Mouse (Mus musculus) CH12.LX (cell line): Measurements from ENCODE around the gene Lypd4. TPM values are rescaled to one million over a fixed set of nuclear protein-coding genes. Genes with fewer than 3 reads are reported as not detected.

Experiments
- DNase-seq: peaks from one replicate; pipeline ENCODE4 v3.0.0-alpha.2; 2013; ENCODE audit errors: extremely low read depth
- H3K27ac ChIP-seq: 2 replicates; pipeline ENCODE4 v1.5.1; 2012; ENCODE audit warnings: low read depth, mild to moderate bottlenecking, control low read depth, moderate library complexity; ENCODE audit not compliant: insufficient read depth
- H3K27me3 ChIP-seq: replicated peaks from 2 replicates; pipeline ENCODE3; 2012; ENCODE audit warnings: inconsistent platforms
- H3K36me3 ChIP-seq, 2 experiments: replicated peaks in 1 of 2; 2 replicates each; pipeline versions ENCODE3 to v1.6.1; 2012; ENCODE audit warnings: inconsistent platforms in 1 of 2, low read length in 1 of 2, mild to moderate bottlenecking in 1 of 2, mixed read lengths in 1 of 2, moderate library complexity in 1 of 2; ENCODE audit not compliant: control insufficient read depth in 1 of 2, insufficient read depth in 1 of 2
- H3K4me1 ChIP-seq, 2 experiments: 2 replicates each; pipeline ENCODE4 v1.6.1; 2012; ENCODE audit warnings: inconsistent platforms in 1 of 2, moderate library complexity in 1 of 2; ENCODE audit not compliant: insufficient read depth in 2 of 2, control insufficient read depth in 1 of 2
- H3K4me2 ChIP-seq: 2 replicates; pipeline ENCODE4 v1.6.1; 2012; ENCODE audit warnings: low read depth, mild to moderate bottlenecking, control low read depth; ENCODE audit not compliant: poor library complexity, insufficient read depth, severe bottlenecking
- H3K4me3 ChIP-seq, 3 experiments: fragments of 150-350 bp in 1 of 3; sonication (generic) in 1 of 3; replicated peaks in 1 of 3; 2 replicates each; pipeline versions ENCODE3 to v1.5.1; 2011 to 2012; ENCODE audit warnings: low read depth in 2 of 3, low read length in 2 of 3, mild to moderate bottlenecking in 2 of 3, moderate library complexity in 2 of 3, control low read depth in 1 of 3, improper control_type of control experiment in 1 of 3, inconsistent platforms in 1 of 3, mixed read lengths in 1 of 3; ENCODE audit not compliant: poor library complexity in 1 of 3
- H3K79me2 ChIP-seq: replicated peaks from 2 replicates; pipeline ENCODE4 v1.6.1; 2012; ENCODE audit warnings: mild to moderate bottlenecking, moderate library complexity; ENCODE audit not compliant: control insufficient read depth, poor library complexity, insufficient read depth, severe bottlenecking; ENCODE audit errors: extremely low read depth
- H3K9ac ChIP-seq: 2 replicates; pipeline ENCODE4 v1.6.1; 2012; ENCODE audit warnings: low read depth, mild to moderate bottlenecking, control low read depth, moderate library complexity; ENCODE audit not compliant: insufficient read depth
- H3K9me3 ChIP-seq: replicated peaks from 2 replicates; pipeline ENCODE3; 2012; ENCODE audit warnings: low read length, inconsistent platforms, mixed read lengths
- BHLHE40 ChIP-seq: IDR thresholded peaks from 2 replicates; pipeline ENCODE4 v1.6.1; 2011; ENCODE audit warnings: mild to moderate bottlenecking, low read depth, low read length, improper control_type of control experiment
- CHD1 ChIP-seq: IDR thresholded peaks from 2 replicates; pipeline ENCODE4 v1.6.1; 2012; ENCODE audit warnings: low read depth, low read length, improper control_type of control experiment, inconsistent platforms
- CHD2 ChIP-seq: IDR thresholded peaks from 2 replicates; pipeline ENCODE4 v1.6.1; 2011; ENCODE audit warnings: low read length, improper control_type of control experiment
- CTCF ChIP-seq, 2 experiments: IDR thresholded peaks in 1 of 2; conservative IDR thresholded peaks in 1 of 2; 2 replicates each; pipeline ENCODE4 v1.5.1; 2011 to 2012; ENCODE audit warnings: low read depth in 2 of 2, low read length in 2 of 2, improper control_type of control experiment in 1 of 2, inconsistent platforms in 1 of 2, mild to moderate bottlenecking in 1 of 2, moderate library complexity in 1 of 2
- E2F4 ChIP-seq: IDR thresholded peaks from 2 replicates; pipeline ENCODE4 v1.6.1; 2011; ENCODE audit warnings: low read depth, low read length, improper control_type of control experiment; ENCODE audit not compliant: insufficient replicate concordance
- ELF1 ChIP-seq: IDR thresholded peaks from 2 replicates; pipeline ENCODE4 v1.6.1; 2014; ENCODE audit warnings: low read depth, mild to moderate bottlenecking, inconsistent platforms, low read length, improper control_type of control experiment
- EP300 ChIP-seq: IDR thresholded peaks from 2 replicates; pipeline ENCODE4 v1.6.1; 2011; ENCODE audit warnings: low read length, improper control_type of control experiment
- ETS1 ChIP-seq: conservative IDR thresholded peaks from 2 replicates; pipeline ENCODE4 v1.6.1; 2012; ENCODE audit warnings: low read depth, mild to moderate bottlenecking, inconsistent platforms, low read length, improper control_type of control experiment, moderate library complexity
- GABPA ChIP-seq: IDR thresholded peaks from 2 replicates; pipeline ENCODE4 v1.6.1; 2012; ENCODE audit warnings: low read depth, low read length, improper control_type of control experiment, inconsistent platforms; ENCODE audit not compliant: insufficient replicate concordance
- HCFC1 ChIP-seq: IDR thresholded peaks from 2 replicates; pipeline ENCODE4 v1.6.1; 2012; ENCODE audit warnings: low read depth, mild to moderate bottlenecking, inconsistent platforms, low read length, improper control_type of control experiment
- IRF4 ChIP-seq: IDR thresholded peaks from 2 replicates; pipeline ENCODE4 v1.6.1; 2014; ENCODE audit warnings: low read depth, mild to moderate bottlenecking, inconsistent platforms, low read length, improper control_type of control experiment
- JUN ChIP-seq: IDR thresholded peaks from 2 replicates; pipeline ENCODE4 v1.6.1; 2011; ENCODE audit warnings: low read depth, mild to moderate bottlenecking, low read length, improper control_type of control experiment, moderate library complexity; ENCODE audit not compliant: insufficient read depth
- JUND ChIP-seq: conservative IDR thresholded peaks from 2 replicates; pipeline ENCODE4 v1.6.1; 2011; ENCODE audit warnings: low read depth, low read length, improper control_type of control experiment
- KAT2A ChIP-seq: IDR thresholded peaks from 2 replicates; pipeline ENCODE4 v1.6.1; 2012; ENCODE audit warnings: low read length, improper control_type of control experiment, inconsistent platforms; ENCODE audit not compliant: insufficient replicate concordance
- MAFK ChIP-seq: IDR thresholded peaks from 2 replicates; pipeline ENCODE4 v1.6.1; 2011; ENCODE audit warnings: low read length, improper control_type of control experiment; ENCODE audit not compliant: insufficient replicate concordance
- MAX ChIP-seq: IDR thresholded peaks from 2 replicates; pipeline ENCODE4 v1.6.1; 2011; ENCODE audit warnings: low read length, improper control_type of control experiment
- MAZ ChIP-seq: IDR thresholded peaks from 2 replicates; pipeline ENCODE4 v1.6.1; 2012; ENCODE audit warnings: low read depth, mild to moderate bottlenecking, inconsistent platforms, low read length, improper control_type of control experiment, moderate library complexity
- MEF2A ChIP-seq: IDR thresholded peaks from 2 replicates; pipeline ENCODE4 v1.6.1; 2014; ENCODE audit warnings: low read depth, mild to moderate bottlenecking, inconsistent platforms, low read length, improper control_type of control experiment, borderline replicate concordance
- MXI1 ChIP-seq: IDR thresholded peaks from 2 replicates; pipeline ENCODE4 v1.6.1; 2011; ENCODE audit warnings: mild to moderate bottlenecking, low read depth, low read length, improper control_type of control experiment
- MYC ChIP-seq: IDR thresholded peaks from 2 replicates; pipeline ENCODE4 v1.6.1; 2011; ENCODE audit warnings: low read depth, mild to moderate bottlenecking, improper control_type of control experiment, low read length
- NELFE ChIP-seq: IDR thresholded peaks from 2 replicates; pipeline ENCODE4 v1.6.1; 2011; ENCODE audit warnings: low read depth, low read length, improper control_type of control experiment
- NRF1 ChIP-seq: IDR thresholded peaks from 2 replicates; pipeline ENCODE4 v1.6.1; 2014; ENCODE audit warnings: low read depth, mild to moderate bottlenecking, inconsistent platforms, low read length, improper control_type of control experiment, moderate library complexity
- PAX5 ChIP-seq: IDR thresholded peaks from 2 replicates; pipeline ENCODE4 v1.6.1; 2012; ENCODE audit warnings: low read length, inconsistent platforms, mixed read lengths
- POLR2A ChIP-seq: IDR thresholded peaks from 2 replicates; pipeline ENCODE4 v1.6.1; 2011; ENCODE audit warnings: low read depth, mild to moderate bottlenecking, improper control_type of control experiment, low read length
- POLR2AphosphoS2 ChIP-seq: IDR thresholded peaks from 2 replicates; pipeline ENCODE4 v1.6.1; 2011; ENCODE audit warnings: low read depth, low read length, improper control_type of control experiment
- RAD21 ChIP-seq: IDR thresholded peaks from 2 replicates; pipeline ENCODE4 v1.6.1; 2011; ENCODE audit warnings: low read depth, mild to moderate bottlenecking, low read length, improper control_type of control experiment, moderate library complexity
- RCOR1 ChIP-seq: conservative IDR thresholded peaks from 2 replicates; pipeline ENCODE4 v1.6.1; 2012; ENCODE audit warnings: low read depth, mild to moderate bottlenecking, inconsistent platforms, low read length, improper control_type of control experiment
- SIN3A ChIP-seq: IDR thresholded peaks from 2 replicates; pipeline ENCODE4 v1.6.1; 2012; ENCODE audit warnings: low read length, improper control_type of control experiment, inconsistent platforms
- SMC3 ChIP-seq: IDR thresholded peaks from 2 replicates; pipeline ENCODE4 v1.6.1; 2011; ENCODE audit warnings: low read depth, low read length, improper control_type of control experiment
- TBP ChIP-seq: conservative IDR thresholded peaks from 2 replicates; pipeline ENCODE4 v1.6.1; 2011; ENCODE audit warnings: low read depth, low read length, improper control_type of control experiment
- TCF12 ChIP-seq: IDR thresholded peaks from 2 replicates; pipeline ENCODE4 v1.6.1; 2014; ENCODE audit warnings: low read depth, mild to moderate bottlenecking, inconsistent platforms, low read length, improper control_type of control experiment
- UBTF ChIP-seq: IDR thresholded peaks from 2 replicates; pipeline ENCODE4 v1.6.1; 2012; ENCODE audit warnings: low read depth, mild to moderate bottlenecking, inconsistent platforms, low read length, improper control_type of control experiment, moderate library complexity
- USF1 ChIP-seq: IDR thresholded peaks from 2 replicates; pipeline ENCODE4 v1.6.1; 2014; ENCODE audit warnings: low read depth, mild to moderate bottlenecking, inconsistent platforms, low read length, improper control_type of control experiment
- USF2 ChIP-seq: conservative IDR thresholded peaks from 2 replicates; pipeline ENCODE4 v1.6.1; 2011; ENCODE audit warnings: low read depth, low read length, improper control_type of control experiment
- ZC3H11A ChIP-seq: IDR thresholded peaks from 2 replicates; pipeline ENCODE4 v1.6.1; 2012; ENCODE audit warnings: low read depth, mild to moderate bottlenecking, inconsistent platforms, low read length, improper control_type of control experiment
- ZKSCAN1 ChIP-seq: IDR thresholded peaks from 2 replicates; pipeline ENCODE4 v1.6.1; 2012; ENCODE audit warnings: low read depth, inconsistent platforms, low read length, improper control_type of control experiment, borderline replicate concordance
- ZMIZ1 ChIP-seq: IDR thresholded peaks from 2 replicates; pipeline ENCODE4 v1.6.1; 2012; ENCODE audit warnings: low read depth, mild to moderate bottlenecking, inconsistent platforms, low read length, improper control_type of control experiment
- ZNF384 ChIP-seq: IDR thresholded peaks from 2 replicates; pipeline ENCODE4 v1.6.1; 2012; ENCODE audit warnings: low read depth, low read length, improper control_type of control experiment, inconsistent platforms
- dilution Hi-C: fragments of 300-500 bp; cut with MboI; formaldehyde crosslinking; loops from 2 replicates; pipeline ENCODE4 v1.14.3; 2020; ENCODE audit warnings: low sequenced_read_pairs; ENCODE audit not compliant: extremely low pct_unique_long_range_greater_than_20kb, extremely low pct_ligation_motif_present
- in situ Hi-C: fragments of 300-500 bp; cut with MboI; formaldehyde crosslinking; loops from 3 replicates; pipeline ENCODE4 v1.14.3; 2019; ENCODE audit warnings: low sequenced_read_pairs, low pct_ligation_motif_present, low pct_unique_long_range_greater_than_20kb, mixed read lengths
- polyA plus RNA-seq: library from polyadenylated mRNA; unstranded; fragments of >175 nt; gene quantifications from 2 replicates; pipeline ENCODE4 v1.2.1, GENCODE M21; 2012; ENCODE audit warnings: low read depth; ENCODE audit not compliant: insufficient read length
- total RNA-seq, 2 experiments: library from RNA; depleted of rRNA; stranded (reverse); fragments of 300-350 nt in 1 of 2; fragments of >200 nt in 1 of 2; gene quantifications; 2 replicates each; pipeline ENCODE4 v1.2.3; 2012 to 2014

Gene Lypd4
- total and polyA plus RNA-seq, 3 experiments: not detected

DNA sequence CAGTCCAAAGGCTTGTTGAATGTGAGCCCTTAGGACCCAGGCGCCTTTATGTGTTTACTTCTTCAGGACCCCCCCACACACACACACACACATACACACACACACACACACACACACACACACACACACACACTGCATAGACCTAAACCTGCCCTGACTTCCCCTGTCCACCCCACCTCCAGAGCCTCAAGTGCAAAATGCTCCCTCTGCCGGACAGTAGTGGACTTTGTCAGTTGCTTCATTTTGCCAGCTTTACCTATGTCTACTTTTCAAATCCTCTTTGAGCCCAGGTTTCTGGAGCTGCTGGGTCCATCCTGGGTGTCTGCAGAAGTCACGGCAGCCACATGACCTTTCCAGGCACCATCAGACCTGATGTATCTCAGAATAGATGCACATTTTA, 35.2 kb upstream of the Lypd4 start (continued):
- no peak for TF ChIP-seq RCOR1

DNA sequence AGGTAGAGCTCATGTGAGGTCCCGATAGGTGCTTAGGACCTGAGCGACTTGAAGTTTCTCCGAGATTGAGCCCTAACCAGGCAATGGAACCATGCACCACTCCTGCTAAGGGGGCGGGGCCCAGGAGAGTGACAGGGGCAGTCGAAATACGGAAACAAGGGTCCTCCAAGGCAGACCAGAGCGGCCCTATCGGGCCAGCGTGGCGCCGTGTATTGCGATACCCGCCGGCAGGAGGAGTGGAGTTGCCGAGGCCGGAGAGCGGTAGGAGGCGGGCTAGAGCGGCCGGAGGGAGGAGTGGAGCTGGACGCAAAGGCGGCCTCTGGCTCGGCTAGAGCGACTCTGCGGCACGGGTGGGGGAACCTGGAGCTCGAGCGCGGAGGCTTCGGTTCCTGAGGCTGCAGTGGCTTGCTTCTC, 34.3 kb upstream of the Lypd4 start:
- no peak for TF ChIP-seq EP300
- peak; percentile 86 for TF ChIP-seq MYC
- TF ChIP-seq ZMIZ1: peak; percentile 81
- TF ChIP-seq ZC3H11A: no peak
- TF ChIP-seq ELF1: peak; percentile 98
- TF ChIP-seq ETS1: peak; percentile 59
- TF ChIP-seq ZNF384: no peak
- peak; percentile 79 for TF ChIP-seq BHLHE40
- TF ChIP-seq E2F4: no peak
- TF ChIP-seq TCF12: peak; percentile 82
- peak; percentile 77; the same call in 1 of the 2 replicates for TF ChIP-seq POLR2AphosphoS2
- TF ChIP-seq NELFE: peak; percentile 63
- TF ChIP-seq MXI1: peak; percentile 96
- TF ChIP-seq ZKSCAN1: no peak
- TF ChIP-seq GABPA: peak; percentile 95
- TF ChIP-seq USF2: no peak
- no peak for TF ChIP-seq JUND
- peak; percentile 83; the same call in 1 of the 2 replicates for TF ChIP-seq KAT2A
- TF ChIP-seq MEF2A: peak; percentile 71; the same call in 1 of the 2 replicates
- TF ChIP-seq MAX: peak; percentile 94
- TF ChIP-seq HCFC1: peak; percentile 93
- TF ChIP-seq RAD21: no peak; the same call in 1 of the 2 replicates
- TF ChIP-seq MAZ: peak; percentile 95
- 0 out of 2 replicates have a peak, but pooled peaks have one; percentile 14 for TF ChIP-seq CHD2
- TF ChIP-seq NRF1: peak; percentile 34; the same call in 1 of the 2 replicates
- TF ChIP-seq JUN: no peak
- peak; percentile 81 for TF ChIP-seq TBP
- no peak for TF ChIP-seq CHD1
- no peak for TF ChIP-seq PAX5
- TF ChIP-seq POLR2A: peak; percentile 73
- TF ChIP-seq RCOR1: no peak
- TF ChIP-seq SMC3: 0 out of 2 replicates have a peak, but pooled peaks have one; percentile 16
- TF ChIP-seq IRF4: peak; percentile 70
- no peak for TF ChIP-seq MAFK
- TF ChIP-seq SIN3A: peak; percentile 96
- no peak for TF ChIP-seq USF1
- peak in 1 of 2 experiments; percentile 23; a peak in 1 of 4 replicates for TF ChIP-seq CTCF (conservative IDR thresholded peaks at IDR 0.05 in 1 of 2, IDR thresholded peaks at IDR 0.05 in 1 of 2; ENCODE audit: low read depth in 2 of 2, low read length in 2 of 2)
- TF ChIP-seq UBTF: peak; percentile 54; the same call in 1 of the 2 replicates
- in situ Hi-C loops (loop anchor here (10.0 kb wide), 1 partner anchor 49 kb away; no protein-coding TSS in a partner anchor), dilution Hi-C loops (no loop called here)
- Histone ChIP-seq H3K4me1 (peaks cover 21 to 53% of the 10 kb centered on the region in 2 experiments), H3K27me3 (no peaks in the 10 kb centered on the region), H3K9ac (peak overlapping the region; percentile 98), H3K4me2 (peak overlapping the region; percentile 92), H3K9me3 (no peaks in the 10 kb centered on the region), H3K79me2 (peaks cover 36% of the 10 kb centered on the region), H3K4me3 (peak overlapping the region; percentile 77 to 95 (median 79)), H3K27ac (peak overlapping the region; percentile 64), H3K36me3 (peaks cover 42 to 61% of the 10 kb centered on the region in 2 experiments)
- peak; percentile 98 for DNase-seq
